In the genomic region with DNA sequence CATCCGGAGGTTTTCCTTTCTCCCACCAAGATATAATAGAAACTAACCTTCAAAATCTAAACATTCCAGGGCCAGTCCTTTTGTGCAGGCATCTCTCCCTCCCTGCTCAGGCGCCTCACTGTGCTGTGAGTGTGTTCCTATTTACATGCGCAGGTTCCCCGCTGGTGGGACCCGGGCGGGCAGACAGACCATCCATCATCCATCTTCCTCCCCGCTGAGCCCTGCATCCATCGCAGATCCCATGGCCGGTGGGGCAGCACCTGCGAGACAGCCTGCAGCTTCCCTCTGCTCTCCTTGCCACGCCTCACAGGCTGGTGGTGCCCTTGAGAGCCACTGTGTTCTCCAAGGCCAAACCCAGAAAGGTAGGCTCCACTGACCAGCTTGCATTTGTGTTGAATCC, we compare ENCODE assay signal across 12 mouse cellular contexts. TPM values are rescaled to one million over a fixed set of nuclear protein-coding genes. Genes with fewer than 3 reads are reported as not detected.
DNase-seq lines count a peak whose midpoint lies in the region; ATAC-seq lines count a peak whose summit lies in the region.
"Had no signal": no experiment of that assay in that cellular context is flagged by ENCODE, and none has a peak within 500 bp of the region (broad histone marks: within the 10 kb centered on the region; RNA-seq: fewer than 3 reads in every experiment).

A gene (minus strand): TSS at position 122 of the 400 bp plus-strand sequence.

- 0 out of 2 replicates have a peak, but pooled peaks have one; percentile 63 for ATAC-seq in hindbrain, embryonic 13.5 days (ENCODE audit: low FRiP score)

- H3K4me3 ChIP-seq in hindbrain, embryonic 13.5 days = 0 out of 2 replicates have a peak within 1 kb of the TSS, but pooled peaks have one; percentile 8

- H3K9me3 ChIP-seq in hindbrain, embryonic 13.5 days = no peaks in the 10 kb centered on the region

- H3K27ac ChIP-seq in hindbrain, embryonic 13.5 days = peak within 1 kb of the TSS; percentile 4; the same call in 1 of the 2 replicates

- peak within 1 kb of the TSS; percentile 49 for H3K4me2 ChIP-seq in hindbrain, embryonic 13.5 days

- peak; percentile 87 for DNase-seq in heart, adult 11 months
- DNase-seq in heart, adult 18-20 months = no peak
- DNase-seq in ZHBTc4 (ENCODE audit: low read depth, low spot score) = peak; percentile 87
- peak; percentile 33 for DNase-seq in neural tube, embryonic 10.5 days (ENCODE audit: extremely low spot score, low spot score)
- DNase-seq in testis, postnatal 14 days (ENCODE audit: low spot score) = no peak
- DNase-seq in spleen, adult 12 weeks (ENCODE audit: low spot score) = no peak
- DNase-seq in right cerebral cortex, postnatal 14 days = no peak
- DNase-seq: heart, postnatal 4 days; lung, postnatal 4 days had no signal

- no peaks in the 10 kb centered on the region for H3K27me3 ChIP-seq in hindbrain, embryonic 13.5 days

- peaks cover 15% of the 10 kb centered on the region for H3K4me1 ChIP-seq in hindbrain, embryonic 13.5 days (replicated peaks)

- H3K36me3 ChIP-seq in hindbrain, embryonic 13.5 days = no peaks in the 10 kb centered on the region

- 0 out of 2 replicates have a peak within 1 kb of the TSS, but pooled peaks have one; percentile 46 for H3K9ac ChIP-seq in hindbrain, embryonic 13.5 days

- 6% methylated on average over 11 of the region's 11 CpGs for WGBS in hindbrain, embryonic 13.5 days

RNA-seq across cellular contexts. Expression of the gene that starts here (rescaled TPM):
- total RNA-seq in heart, adult 18-20 months (2021) = not detected
- not detected in 2 replicates for polyA plus RNA-seq in hindbrain, embryonic 13.5 days (2015; fragmentation: Nextera tagmentation; extraction: Ambion mirVana)
- total RNA-seq: gastrocnemius, adult 18-20 months; heart, postnatal 4 days had no signal
- polyA plus RNA-seq: limb, embryonic 14.5 days had no signal

Comparison
In these comparisons a context has a peak if more than half of its experiments do, and no peak if none do; other contexts are left out.
1. DNase-seq: peak in heart, adult 11 months (single experiment), ZHBTc4 (single experiment) and neural tube, embryonic 10.5 days (single experiment); none in heart, adult 18-20 months (0 of 2), testis, postnatal 14 days (single experiment), spleen, adult 12 weeks (single experiment) and right cerebral cortex, postnatal 14 days (single experiment).
2. Peak in ATAC-seq, H3K4me3 ChIP-seq, H3K27ac ChIP-seq, H3K9ac ChIP-seq and H3K4me2 ChIP-seq in hindbrain, embryonic 13.5 days; RNA of the gene not detected or under 1 TPM.